Mouse (Mus musculus) frontal cortex, postnatal 14 days (tissue): ENCODE results near the gene Stk11.

ENCODE experiments used
- DNase-seq, 2 experiments: peaks; one replicate each; pipeline ENCODE4 v3.0.0; 2022; ENCODE audit warnings: low spot score in 2 of 2

Gene Stk11

GRCm38 (mm10) chr10:80095547-80095946 lies 20.1 kb upstream of the Stk11 start:
- no peak for DNase-seq

- no peak for DNase-seq
Measured at GRCm38 (mm10) chr10:80097275-80097674, 18.3 kb upstream of the Stk11 start.

- DNase-seq, result no peak
Measured at GRCm38 (mm10) chr10:80098630-80099029, 17.0 kb upstream of the Stk11 start.

- DNase-seq, result no peak
Measured at GRCm38 (mm10) chr10:80100982-80101381, 14.6 kb upstream of the Stk11 start.

- peak; percentile 56 to 69 for DNase-seq
Measured at GRCm38 (mm10) chr10:80102216-80102915, 13.2 kb upstream of the Stk11 start.

GRCm38 (mm10) chr10:80103032-80103431 lies 12.6 kb upstream of the Stk11 start:
- no peak for DNase-seq

- DNase-seq, result no peak
Measured at GRCm38 (mm10) chr10:80104181-80104580, 11.4 kb upstream of the Stk11 start.

- DNase-seq, result no peak
Measured at GRCm38 (mm10) chr10:80105460-80105859, 10.1 kb upstream of the Stk11 start, which contains the start of gene Sbno2. TSS of gene Sbno2 (minus strand) at chr10:80105571.

GRCm38 (mm10) chr10:80105926-80106325 lies 9.7 kb upstream of the Stk11 start:
- no peak for DNase-seq

GRCm38 (mm10) chr10:80107678-80108077 lies 7.9 kb upstream of the Stk11 start:
- no peak for DNase-seq

- DNase-seq, result peak; percentile 76 to 78
Measured at GRCm38 (mm10) chr10:80114341-80115284, 990 bp upstream of the Stk11 start.

- DNase-seq, result no peak
Measured at GRCm38 (mm10) chr10:80115944-80116335, 337 bp downstream of the Stk11 start.

GRCm38 (mm10) chr10:80116563-80116926 lies 942 bp downstream of the Stk11 start:
- no peak for DNase-seq

- no peak for DNase-seq
Measured at GRCm38 (mm10) chr10:80116927-80117691, 1.5 kb downstream of the Stk11 start.

GRCm38 (mm10) chr10:80117736-80118135 lies 2.1 kb downstream of the Stk11 start:
- DNase-seq, result no peak

GRCm38 (mm10) chr10:80118552-80118951 lies 2.9 kb downstream of the Stk11 start:
- no peak for DNase-seq

- no peak for DNase-seq
Measured at GRCm38 (mm10) chr10:80120146-80120545, 4.5 kb downstream of the Stk11 start.

- no peak for DNase-seq
Measured at GRCm38 (mm10) chr10:80121639-80122038, 6.0 kb downstream of the Stk11 start.

- no peak for DNase-seq
Measured at GRCm38 (mm10) chr10:80123932-80124562, 8.4 kb downstream of the Stk11 start.

- DNase-seq, result no peak
Measured at GRCm38 (mm10) chr10:80127920-80128319, 12.3 kb downstream of the Stk11 start.

GRCm38 (mm10) chr10:80129846-80130245 lies 14.2 kb downstream of the Stk11 start:
- DNase-seq, result no peak
